Mouse (Mus musculus): Measurements from ENCODE around the gene Ergic1.
A peak's percentile ranks its signal among the peaks of the same experiment; 100 is the strongest.

The Ergic1 gene

DNA sequence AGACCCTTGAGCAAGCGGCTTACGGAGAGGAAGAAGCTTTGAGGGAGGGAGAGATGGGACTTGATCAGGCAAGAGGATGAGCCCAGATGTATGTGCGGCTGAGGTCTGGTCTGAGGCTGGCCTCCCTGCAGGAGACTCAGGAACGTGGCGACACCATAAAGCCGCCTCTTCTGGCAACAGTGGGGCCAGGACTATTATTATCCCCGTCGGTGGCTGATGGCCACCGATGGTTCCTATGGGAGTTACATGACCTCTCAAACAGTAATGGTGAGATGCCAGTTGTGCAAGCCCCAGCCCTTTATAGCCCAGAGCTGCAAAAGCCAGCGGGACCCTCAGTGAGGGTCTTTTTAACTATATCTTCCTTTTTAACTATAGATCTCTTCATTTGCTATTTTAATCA, 63.7 kb downstream of the Ergic1 start:
- DNase-seq (ENCODE audit: low read depth, low spot score) = peak; percentile 71

DNA sequence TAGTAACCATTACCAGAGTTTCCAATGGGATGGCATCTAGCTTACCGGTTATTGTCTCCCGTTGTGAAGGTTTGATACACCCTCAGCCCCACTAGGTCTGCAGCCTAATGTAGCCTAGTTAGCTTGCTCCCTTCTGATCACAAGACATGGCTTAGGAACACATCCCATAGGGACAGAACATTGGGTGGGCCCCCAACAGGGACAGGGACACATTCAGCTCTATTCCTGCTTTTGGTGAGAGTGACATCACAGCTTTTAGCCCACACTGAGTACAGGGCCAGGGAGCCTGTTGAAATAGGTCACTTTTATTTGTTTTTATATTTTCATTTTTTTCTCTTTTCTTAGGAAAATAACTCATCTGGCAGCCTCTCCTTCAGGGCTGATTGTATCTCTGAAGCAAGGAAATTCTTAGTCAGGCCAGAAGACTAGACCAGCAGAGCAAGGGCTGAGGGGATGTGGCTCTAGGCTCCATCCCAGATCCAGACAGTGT, 64.3 kb downstream of the Ergic1 start:
- DNase-seq (ENCODE audit: low read depth, low spot score) = no peak

DNA sequence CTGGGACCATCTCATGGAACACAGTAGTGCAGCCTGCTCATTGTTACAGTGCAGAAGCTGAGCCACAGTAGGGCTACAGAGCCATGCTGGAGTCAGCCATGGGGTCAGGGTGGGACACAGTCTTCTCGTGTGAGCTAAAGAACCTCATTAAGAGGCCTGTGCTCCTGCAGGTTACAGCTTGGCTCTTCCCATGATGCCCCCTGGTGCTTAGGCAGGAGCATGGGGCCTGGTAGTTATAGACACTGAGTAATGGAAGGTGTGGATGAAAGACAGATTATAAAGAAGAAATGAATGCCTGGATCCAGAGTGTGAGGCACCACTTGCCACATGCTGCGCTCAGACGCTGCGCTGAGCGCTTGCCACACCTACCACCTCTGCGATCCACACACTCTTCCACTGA, 67.2 kb downstream of the Ergic1 start:
- DNase-seq (ENCODE audit: low read depth, low spot score) = no peak

- DNase-seq (ENCODE audit: low read depth, low spot score) = no peak
Observed at GRCm38 (mm10) chr17:26628936-26629335, 67.6 kb downstream of the Ergic1 start.

- DNase-seq (ENCODE audit: low read depth, low spot score) = no peak
Observed at GRCm38 (mm10) chr17:26631811-26632327, 70.6 kb downstream of the Ergic1 start.

GRCm38 (mm10) chr17:26633186-26633585, 71.9 kb downstream of the Ergic1 start:
- DNase-seq (ENCODE audit: low read depth, low spot score) = no peak

- peak; percentile 41 for DNase-seq (ENCODE audit: low read depth, low spot score)
Observed at GRCm38 (mm10) chr17:26633926-26634325, 72.6 kb downstream of the Ergic1 start.

- no peak for DNase-seq (ENCODE audit: low read depth, low spot score)
Observed at GRCm38 (mm10) chr17:26634539-26634938, 73.2 kb downstream of the Ergic1 start.

DNA sequence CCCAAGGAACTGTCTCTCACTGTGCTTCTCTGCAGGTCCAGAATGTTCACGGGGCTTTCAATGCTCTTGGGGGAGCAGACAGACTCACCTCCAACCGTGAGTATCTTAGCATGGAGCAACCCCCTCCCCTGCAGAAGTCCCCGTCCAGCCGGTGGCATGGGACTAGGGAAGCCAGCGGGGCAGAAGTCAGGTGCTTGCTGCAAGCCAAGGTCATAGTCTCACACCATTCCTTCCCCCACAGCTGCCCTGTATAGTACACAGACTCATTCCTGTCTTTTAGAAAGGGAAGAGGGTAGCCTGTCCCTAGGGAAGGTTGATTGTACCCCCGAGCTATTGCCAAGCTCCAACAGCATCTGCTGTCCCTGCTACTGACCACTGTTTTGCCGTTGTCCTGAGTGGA, 74.7 kb downstream of the Ergic1 start:
- no peak for DNase-seq (ENCODE audit: low read depth, low spot score)

GRCm38 (mm10) chr17:26637851-26638250, 76.6 kb downstream of the Ergic1 start:
- no peak for DNase-seq (ENCODE audit: low read depth, low spot score)

- DNase-seq (ENCODE audit: low read depth, low spot score) = peak; percentile 72
Observed at GRCm38 (mm10) chr17:26638655-26639054, 77.4 kb downstream of the Ergic1 start.

DNA sequence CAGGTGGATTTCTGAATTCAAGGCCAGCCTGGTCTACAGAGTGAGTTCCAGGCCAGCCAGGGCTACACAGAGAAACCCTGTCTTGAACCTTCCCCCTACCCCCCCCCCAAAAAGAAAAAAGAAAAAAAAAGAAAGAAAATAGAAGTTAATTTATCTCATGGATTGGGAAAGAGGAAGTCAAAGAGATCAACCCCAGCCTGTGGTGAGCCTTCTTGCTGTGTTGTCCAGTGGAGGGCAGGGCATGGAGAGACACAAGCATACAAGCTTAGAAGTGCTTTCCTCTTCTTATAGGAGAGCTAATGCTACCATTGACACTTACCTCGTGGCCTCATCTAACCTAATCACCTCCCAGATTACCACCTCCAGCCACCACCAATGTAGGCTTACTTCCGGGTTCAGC, 78.5 kb downstream of the Ergic1 start:
- no peak for DNase-seq (ENCODE audit: low read depth, low spot score)

DNA sequence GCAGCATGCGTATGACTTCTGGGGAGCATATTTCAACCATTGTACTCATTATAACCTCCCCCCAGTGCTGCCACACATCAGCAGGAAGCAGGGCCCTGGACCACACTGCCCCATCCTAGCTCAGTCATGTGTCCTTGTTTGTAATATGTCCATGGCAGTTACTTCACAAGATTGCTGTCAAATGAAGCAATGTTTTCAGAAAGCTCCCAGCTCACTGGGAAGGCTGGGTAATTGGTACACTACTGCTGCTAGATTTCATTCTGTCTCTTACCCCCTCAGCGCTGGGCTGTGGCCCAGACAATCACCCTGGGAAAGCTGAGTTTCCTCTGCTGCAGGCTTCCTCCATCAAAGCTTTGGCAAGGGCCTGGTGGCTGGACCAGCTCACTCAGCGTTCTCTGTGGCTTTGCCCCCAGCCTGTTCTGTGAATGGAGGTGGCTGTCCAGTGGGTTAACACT, 79.0 kb downstream of the Ergic1 start:
- DNase-seq (ENCODE audit: low read depth, low spot score) = no peak

DNA sequence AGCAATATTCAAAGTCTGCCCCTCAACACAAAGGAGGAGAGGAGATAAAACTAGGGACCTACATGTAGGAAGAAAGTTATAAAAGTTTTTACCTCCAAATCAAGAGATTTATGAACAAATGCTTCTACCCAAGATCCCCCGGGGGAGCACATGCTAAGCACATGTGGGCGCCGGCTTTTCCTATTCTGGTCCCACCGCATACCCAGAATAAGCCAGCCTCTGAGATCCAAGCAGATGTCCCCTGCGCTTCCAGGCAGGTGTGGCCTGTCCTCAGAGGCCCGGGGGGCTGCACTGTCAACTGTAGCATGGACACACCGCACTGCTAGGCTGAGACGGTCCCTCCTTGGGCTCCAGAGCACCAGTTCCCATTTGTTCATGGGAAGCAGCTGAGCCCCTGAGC, 82.2 kb downstream of the Ergic1 start:
- DNase-seq (ENCODE audit: low read depth, low spot score) = no peak

GRCm38 (mm10) chr17:26643993-26644392, 82.7 kb downstream of the Ergic1 start:
- DNase-seq (ENCODE audit: low read depth, low spot score) = no peak

DNA sequence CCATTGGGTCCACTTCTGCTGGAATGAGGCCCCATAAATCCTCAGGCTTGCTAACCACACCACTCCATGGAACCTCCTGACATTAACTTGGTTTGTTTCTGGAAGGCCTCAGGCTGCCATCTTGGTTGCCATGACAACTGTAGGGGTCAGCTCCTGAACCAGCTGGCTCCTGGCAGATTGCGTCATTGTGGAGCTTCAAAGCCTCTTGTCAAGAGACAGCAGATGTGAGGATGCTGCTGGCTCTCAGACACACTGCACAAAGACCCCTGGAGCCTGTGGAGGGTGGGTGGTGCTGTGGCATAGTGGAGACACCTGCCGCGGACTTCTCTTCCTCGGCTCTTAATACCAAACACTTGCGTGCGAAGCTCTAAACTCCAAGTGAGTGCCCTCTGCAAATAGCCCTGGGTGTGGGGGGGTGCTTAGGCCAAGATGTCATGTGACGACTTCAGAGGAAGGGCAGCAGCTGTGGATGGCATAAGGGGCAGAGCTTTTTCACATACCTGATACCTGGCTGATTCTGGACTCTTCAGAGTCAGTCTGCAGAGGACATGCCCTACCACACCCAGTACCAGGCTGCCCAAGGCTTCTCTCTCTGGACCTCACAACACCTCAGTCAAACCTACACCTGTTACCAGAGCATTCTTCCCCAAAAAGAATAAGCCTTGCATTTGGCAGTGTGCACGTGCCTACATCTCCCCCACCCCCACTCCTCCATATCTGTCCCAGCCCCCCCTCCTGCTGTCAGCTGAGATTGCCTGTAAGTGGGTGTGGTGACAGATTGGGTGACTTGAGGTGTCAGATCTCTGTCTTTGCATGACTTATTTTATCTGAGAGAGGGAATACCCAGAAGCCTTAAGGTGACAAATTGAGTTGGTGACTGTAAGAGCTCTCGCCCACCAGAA, 83.5 kb downstream of the Ergic1 start:
- no peak for DNase-seq (ENCODE audit: low read depth, low spot score)

DNA sequence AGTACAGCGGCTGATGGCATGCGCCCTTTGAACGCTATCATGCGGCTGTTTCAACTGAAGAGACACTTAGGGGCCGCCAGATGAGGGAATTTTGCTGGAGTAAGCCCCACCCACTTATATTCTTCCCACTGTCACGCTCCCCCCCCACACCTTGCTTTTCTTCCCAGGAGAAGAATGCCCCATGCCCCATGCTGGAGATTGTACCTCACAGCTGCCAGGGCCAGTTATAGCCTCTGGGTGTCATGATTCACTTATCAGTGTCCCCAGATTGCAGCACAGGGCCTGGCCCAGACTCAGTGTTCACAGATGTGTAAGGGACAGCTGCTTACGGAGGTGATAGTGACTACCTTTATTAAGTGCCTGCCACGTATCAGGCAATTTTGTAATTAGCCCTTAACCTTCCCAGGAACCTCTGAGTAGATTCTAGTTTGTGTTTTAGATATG, 84.1 kb downstream of the Ergic1 start:
- DNase-seq (ENCODE audit: low read depth, low spot score) = no peak

DNA sequence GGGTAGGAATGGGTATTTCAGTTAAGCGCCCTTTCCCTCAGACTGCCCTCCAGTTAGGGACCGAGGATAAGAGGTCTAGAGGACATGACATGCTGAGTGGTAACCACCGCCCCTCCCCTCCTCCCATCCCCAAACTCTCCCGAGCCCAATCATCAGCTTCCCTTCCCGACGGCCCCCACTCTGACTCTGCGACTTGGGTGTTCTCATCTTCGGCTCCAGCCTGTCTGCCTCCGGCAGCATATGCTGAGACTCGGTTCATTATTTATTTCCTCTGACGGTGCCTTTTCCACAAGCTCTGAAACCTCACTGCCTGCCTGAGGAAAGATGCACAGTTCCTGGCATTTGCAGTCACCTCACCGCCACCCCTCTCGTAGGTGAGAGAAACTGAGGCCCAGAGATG, 86.0 kb downstream of the Ergic1 start:
- DNase-seq (ENCODE audit: low read depth, low spot score) = no peak

- DNase-seq (ENCODE audit: low read depth, low spot score) = no peak
Observed at GRCm38 (mm10) chr17:26649565-26649964, 88.3 kb downstream of the Ergic1 start.

DNA sequence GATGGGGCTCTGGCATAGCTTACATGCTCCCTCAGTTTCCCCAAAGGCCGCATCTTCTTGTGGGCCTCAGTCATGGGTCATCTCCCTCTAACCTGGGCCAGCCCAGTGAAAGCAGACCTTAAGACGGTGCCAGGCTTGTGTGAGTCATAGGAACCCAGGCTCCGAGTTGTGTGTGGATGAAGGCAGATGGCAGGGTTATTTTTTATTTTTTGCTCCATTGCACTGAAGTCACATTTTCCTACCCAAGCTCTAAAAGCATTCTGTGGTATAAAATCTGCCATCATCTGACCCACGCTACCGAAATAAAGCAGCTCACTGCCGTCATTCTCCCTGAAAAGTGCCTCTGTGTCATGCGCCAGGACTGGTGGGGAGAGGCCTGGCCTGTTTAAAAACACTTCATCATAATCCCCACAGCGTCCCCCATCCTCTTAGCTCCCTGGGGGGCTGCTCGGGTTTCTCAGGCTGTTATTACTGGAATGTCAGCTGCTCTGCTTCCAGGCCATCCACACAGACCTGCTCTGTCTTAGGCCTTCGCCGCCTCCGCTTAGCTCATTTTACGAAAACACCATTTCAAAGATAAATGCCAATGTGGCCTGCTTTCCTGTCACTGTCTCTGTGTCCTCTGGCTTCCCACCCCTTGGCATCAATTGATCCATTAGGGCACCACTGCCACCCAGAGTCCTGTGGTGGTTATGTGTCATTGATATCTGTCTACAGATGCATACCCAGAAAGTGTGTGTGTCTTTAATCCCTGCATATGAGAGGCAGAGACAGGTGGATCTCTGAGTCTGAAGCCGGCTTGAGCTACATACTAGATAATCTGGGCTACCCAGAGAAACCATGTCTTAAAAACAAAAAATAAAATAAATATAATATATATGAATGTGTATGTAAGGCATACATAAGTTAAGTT, 89.4 kb downstream of the Ergic1 start:
- DNase-seq (ENCODE audit: low read depth, low spot score) = no peak

DNA sequence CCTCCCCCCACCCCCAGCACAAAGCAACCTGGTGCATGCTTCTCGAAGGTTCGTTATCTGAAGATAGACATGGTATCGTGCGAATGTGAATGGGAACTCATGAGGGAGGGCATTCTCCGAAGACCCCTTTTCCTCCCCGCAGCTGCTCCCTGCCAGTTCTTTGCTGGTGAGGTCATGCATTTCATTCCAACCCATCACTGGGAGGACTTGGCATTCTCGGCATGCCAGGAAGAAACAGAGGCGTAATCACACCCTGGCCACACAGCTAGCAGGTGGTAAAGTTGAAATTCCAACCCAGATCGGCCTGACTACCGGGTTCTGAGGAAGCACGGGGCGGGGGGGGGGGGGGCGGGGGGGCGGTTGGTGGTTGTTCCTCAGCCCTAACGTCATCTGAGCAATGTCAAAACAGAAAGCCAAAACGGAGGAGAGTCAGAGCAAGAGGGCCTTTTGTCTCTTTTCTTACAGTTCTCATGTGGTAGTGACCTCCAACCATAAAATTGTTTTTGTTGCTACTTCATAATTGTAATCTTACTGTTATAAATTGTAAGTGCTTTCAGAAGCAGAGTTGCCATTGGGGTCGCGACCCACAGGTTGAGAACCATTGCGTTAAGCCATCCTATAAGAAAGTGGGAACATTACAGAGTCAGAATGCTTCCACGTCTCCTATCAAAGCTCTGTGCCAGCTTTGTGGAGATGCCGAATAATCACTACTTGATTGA, 97.7 kb downstream of the Ergic1 start:
- DNase-seq (ENCODE audit: low read depth, low spot score) = no peak
